Mouse (Mus musculus) lung, adult 2 months (tissue): ENCODE measurements around the gene Usf1.

ENCODE experiments used
- CTCF ChIP-seq: fragments of 200-500 bp; IDR thresholded peaks from 2 replicates; pipeline ENCODE4 v1.5.1; 2011; ENCODE audit warnings: mild to moderate bottlenecking, low read length, control low read depth; ENCODE audit not compliant: insufficient read depth
- POLR2A ChIP-seq: fragments of 200-500 bp; IDR thresholded peaks from 2 replicates; pipeline ENCODE4 v1.6.1; 2011; ENCODE audit warnings: low read depth, mild to moderate bottlenecking, control low read depth, low read length, borderline replicate concordance; ENCODE audit errors: extremely low read depth

DNA sequence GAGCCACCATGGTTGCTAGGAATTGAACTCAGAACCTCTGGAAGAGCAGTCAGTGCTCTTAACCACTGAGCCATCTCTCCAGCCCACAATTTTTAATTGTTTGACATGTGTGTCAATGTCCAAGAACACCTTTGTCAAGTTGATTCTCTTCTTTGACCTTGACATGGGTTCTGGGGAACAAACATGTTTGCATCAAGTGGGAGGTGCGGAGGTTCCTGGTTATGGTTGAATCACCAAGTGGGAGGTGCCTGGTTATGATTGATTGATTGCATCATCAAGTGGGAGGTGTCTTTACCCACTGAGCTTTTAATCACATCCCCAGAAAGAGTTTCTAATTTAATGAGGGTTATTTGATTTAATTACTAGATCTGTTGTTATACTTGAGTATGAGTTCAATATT, 46.5 kb downstream of the Usf1 start:
- no peak for TF ChIP-seq CTCF
- no peak for TF ChIP-seq POLR2A
